Mouse (Mus musculus) kidney, postnatal 25 days (tissue): ENCODE data around the gene Ppil1.
A peak's percentile ranks its signal among the peaks of the same experiment; 100 is the strongest.

ENCODE experiments used
- DNase-seq, 2 experiments: peaks; one replicate each; pipeline ENCODE4 v3.0.0; 2021; ENCODE audit warnings: mixed read lengths in 2 of 2

Ppil1 gene

DNA sequence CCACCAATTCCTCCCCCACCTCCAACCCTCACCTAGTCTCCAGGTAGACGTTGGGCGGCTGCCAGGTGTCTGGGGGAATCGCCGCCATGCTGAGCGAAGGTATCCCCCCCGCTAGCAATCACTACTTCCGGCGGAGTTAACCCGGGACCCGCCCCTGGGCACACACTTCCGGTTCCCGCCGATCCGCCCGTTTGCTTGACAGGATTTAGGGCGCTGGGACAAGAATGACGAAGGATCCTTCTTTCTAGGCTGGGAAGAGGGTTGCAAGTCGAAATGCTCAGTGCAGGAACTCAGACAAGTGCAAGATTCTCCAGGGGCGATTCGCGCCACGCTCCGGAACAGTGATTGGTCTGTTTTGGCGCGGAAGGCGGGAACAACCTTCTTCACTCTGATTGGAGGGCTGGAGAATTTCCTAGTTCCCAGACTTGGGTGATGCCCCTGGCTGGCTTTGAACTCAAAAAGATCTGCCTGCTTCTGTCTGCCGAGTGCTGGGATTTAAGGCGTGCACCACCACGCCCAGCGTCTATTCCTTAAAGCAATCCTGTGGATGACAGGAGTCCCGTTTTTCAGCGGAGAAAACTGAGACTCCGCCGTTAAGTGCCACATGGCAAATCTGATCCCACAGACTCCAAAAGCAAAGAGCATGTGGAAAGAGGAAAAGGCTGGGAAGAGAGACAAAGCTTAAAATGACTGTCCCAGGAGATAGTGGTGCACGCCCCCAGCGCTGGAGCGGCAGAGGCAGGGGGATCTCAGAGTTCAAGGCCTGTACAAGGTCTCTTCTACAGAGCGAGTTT, at the start of gene Ppil1:
Gene Ppil1, minus strand, starts transcription at position 347 of the 794 bp plus-strand sequence.
- DNase-seq, result peak; percentile 83 to 90

GRCm38 (mm10) chr17:29313300-29313699, 49.3 kb upstream of the Ppil1 start:
- no peak for DNase-seq

DNA sequence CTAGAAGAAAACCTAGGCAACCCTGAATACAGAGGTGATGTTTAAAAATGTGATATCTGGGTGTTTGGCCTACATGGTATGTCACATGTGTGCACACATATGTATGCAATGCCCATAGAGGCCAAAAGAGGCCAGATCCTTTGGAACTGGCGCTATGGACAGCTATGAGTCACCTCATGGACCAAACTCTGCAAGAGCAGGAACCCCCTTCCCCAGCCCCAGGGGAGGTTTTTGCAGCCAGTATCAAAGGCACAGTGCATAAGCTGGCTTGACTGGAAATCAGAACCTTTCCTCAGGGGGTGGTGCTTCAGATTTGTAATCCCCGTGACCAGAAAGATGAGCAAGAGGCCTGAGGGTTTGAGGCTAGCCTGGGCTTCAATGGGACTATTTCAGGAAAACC, 48.1 kb upstream of the Ppil1 start:
- no peak for DNase-seq

GRCm38 (mm10) chr17:29311602-29312001, 47.6 kb upstream of the Ppil1 start:
- no peak for DNase-seq

GRCm38 (mm10) chr17:29310056-29310623, 46.2 kb upstream of the Ppil1 start:
- no peak for DNase-seq

- no peak for DNase-seq
Observed at GRCm38 (mm10) chr17:29305871-29306270, 41.9 kb upstream of the Ppil1 start.

DNA sequence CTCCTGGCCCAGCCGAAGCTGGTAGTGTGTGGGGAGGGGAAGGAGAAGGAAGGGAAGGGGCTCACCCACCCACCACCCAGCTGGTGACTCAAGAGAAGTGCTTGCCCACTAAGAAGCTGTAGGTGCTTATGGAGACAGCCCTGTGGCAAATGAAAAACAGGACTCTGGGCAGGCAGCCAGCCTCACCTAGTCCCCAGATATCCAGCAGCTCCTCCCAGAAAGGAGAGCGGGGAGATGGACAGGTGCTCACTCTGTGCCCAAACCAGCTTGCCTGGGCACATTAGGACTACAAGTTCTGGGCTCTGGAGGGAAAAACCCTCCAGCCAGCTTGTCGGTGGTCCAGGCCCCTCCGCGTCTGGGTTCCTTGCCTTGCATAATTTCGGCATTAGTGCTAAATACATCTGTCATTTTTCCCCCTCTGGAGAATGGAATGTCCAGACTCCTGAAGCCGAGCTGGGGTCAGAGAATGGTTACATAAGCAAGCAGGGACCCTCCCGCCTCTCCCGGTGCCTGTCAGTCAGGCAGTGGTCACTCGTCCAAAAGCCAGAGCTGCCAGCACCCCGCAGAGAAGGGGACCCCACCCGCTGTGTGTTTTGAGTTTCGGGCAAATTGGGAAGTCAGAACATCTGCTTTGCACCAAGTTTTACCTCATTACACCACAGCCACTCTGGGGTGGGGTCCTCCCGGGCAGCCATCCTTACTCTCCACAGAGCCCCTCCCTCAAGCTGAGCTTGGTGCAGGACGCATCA, 41.2 kb upstream of the Ppil1 start:
- DNase-seq, result peak; percentile 59 to 62

GRCm38 (mm10) chr17:29304376-29305057, 40.5 kb upstream of the Ppil1 start:
- no peak for DNase-seq

GRCm38 (mm10) chr17:29303856-29304255, 39.9 kb upstream of the Ppil1 start:
- DNase-seq, result no peak

GRCm38 (mm10) chr17:29303087-29303486, 39.1 kb upstream of the Ppil1 start:
- no peak for DNase-seq

- no peak for DNase-seq
Observed at GRCm38 (mm10) chr17:29302149-29302548, 38.2 kb upstream of the Ppil1 start.

GRCm38 (mm10) chr17:29301421-29301820, 37.4 kb upstream of the Ppil1 start:
- DNase-seq, result peak in 1 of 2 experiments; percentile 50

DNA sequence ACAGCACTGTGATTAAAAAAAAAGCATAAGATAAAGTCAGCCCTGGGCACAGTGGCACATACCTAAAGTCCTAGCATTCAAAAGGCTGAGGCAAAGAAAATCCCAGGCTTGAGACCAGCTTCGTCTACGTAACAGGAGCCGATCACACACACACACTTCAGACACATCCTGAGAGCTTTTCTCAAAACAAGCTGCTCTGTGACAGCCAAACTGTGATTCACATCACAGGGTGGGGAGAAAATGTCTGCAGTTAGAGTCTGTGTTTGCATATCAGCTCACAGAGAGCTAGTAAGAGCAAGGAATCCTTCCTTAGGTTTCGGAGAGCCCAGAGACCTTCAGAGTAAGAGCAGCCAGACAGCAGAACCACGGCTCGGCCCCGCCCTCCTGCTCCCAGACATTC, 36.9 kb upstream of the Ppil1 start:
- DNase-seq, result no peak

- DNase-seq, result no peak
Observed at GRCm38 (mm10) chr17:29299282-29299681, 35.3 kb upstream of the Ppil1 start.

GRCm38 (mm10) chr17:29297813-29298212, 33.8 kb upstream of the Ppil1 start:
- no peak for DNase-seq

- no peak for DNase-seq
Observed at GRCm38 (mm10) chr17:29297321-29297720, 33.3 kb upstream of the Ppil1 start.

GRCm38 (mm10) chr17:29295835-29296234, 31.8 kb upstream of the Ppil1 start:
- no peak for DNase-seq

DNA sequence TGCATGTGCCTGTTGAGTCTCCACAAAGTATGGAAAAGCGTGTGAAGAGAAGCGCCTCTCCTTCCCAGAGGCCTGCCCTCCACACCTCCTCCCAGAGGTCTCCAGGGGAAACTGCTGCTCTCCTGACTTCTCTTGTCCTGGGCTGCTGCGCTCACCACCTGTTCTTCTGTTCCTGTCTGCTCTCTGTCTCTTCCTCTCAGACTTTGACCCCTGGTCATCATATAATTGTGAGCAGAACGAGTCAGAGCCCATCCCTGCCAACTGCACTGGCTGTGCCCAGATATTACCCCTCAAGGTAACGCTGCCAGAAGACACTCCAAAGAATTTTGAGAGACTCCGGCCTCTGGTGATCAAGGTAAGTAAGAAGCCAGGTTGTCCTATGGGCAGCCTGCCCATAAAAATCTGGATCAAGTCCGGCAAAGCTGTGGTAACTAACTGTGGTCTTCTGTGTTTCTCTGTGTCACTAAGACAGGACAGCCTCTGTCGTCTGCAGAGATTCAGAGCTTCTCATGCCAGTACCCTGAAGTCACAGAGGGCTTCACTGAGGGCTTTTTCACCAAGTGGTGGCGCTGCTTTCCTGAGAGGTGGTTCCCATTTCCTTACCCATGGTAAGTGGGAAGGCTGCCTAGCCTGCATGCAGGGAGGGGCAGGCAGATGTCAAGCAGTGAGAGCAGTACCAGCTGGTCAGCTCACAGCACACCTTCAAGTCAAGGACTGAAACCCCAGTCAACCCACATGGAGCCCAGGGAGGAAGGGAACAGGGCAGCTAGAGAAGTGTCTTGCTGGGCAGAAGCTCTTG, 30.0 kb upstream of the Ppil1 start:
- DNase-seq, result peak; percentile 36 to 73

- no peak for DNase-seq
Observed at GRCm38 (mm10) chr17:29292996-29293395, 29.0 kb upstream of the Ppil1 start.

DNA sequence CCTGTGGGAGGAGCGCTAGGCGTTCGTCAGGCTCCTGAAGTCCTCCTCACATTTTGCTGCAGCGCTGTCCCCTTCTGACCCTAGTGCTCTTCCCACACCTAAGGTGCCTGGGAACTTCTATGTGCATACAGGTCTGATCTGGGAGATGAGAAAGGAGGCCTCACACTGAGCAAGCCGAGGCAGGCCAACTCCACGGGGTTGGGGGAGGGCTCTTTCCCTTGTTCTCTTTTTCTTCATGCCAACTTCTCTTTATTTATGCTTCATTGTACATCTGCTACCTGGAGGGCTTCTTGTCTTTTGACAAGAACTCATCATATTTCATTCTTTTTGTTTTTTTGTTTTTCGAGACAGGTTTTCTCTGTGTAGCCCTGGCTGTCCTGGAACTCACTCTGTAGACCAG, 27.8 kb upstream of the Ppil1 start:
- no peak for DNase-seq

DNA sequence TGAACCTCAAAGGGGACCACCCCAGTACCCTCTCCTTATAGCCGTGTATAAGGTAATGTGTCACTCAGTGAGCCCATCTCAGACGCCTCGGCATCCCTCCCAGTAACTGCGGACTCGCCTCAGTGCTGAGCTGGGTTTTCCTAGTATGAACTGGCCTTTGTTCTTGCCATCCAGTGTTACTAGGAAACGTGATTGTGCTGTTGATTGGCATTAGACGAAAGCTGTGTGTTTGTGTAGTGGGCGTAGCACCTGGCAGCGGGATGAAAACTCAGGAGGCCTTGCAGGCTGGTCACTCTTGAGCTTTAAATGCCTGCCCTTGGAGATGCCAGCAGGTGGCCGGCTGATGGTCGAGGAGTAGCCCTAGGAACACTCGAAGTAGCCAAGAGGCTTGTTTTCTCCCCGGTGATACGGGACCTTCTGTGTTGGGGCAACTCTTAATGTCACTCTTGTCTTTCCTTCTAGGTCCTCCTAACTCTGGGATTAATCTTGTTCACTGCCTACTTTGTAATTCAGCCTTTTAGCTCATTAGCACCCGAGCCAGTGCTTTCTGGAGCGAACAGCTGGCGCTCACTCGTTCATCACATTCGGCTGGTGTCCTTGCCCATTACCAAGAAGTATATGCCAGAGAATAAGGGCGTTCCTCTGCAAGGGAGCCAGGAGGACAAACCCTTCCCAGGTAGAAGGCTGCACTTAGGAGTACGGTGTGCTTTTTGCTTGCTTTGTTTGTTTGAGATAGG, 18.4 kb upstream of the Ppil1 start:
- DNase-seq, result no peak

DNA sequence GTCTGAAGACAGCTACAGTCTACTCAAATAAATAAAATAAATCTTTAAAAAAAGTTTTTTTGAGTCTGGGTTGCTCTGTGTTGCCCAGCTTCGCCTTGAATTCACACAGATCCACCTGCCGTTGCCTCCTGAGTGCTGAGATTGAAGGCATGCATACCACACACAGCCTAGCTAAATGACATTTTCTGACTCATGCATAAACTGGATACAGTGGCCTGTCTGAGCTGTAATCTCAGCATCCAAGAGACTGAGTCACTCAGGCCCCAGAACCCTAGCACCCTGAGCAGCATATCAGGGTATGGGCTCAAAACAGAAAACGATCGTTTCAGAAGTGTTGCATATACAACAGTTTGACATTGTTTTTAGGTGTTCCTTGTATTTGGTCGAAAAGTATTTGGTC, 17.6 kb upstream of the Ppil1 start:
- DNase-seq, result no peak
